Mouse (Mus musculus) CD8-positive naive resting alpha-beta T cell, adult 2 months (primary cell): ENCODE measurements around the gene Auh.

ENCODE experiments used
- DNase-seq, 2 experiments: peaks; one replicate each; pipeline ENCODE4 v3.0.0; 2022; ENCODE audit warnings: low read depth in 2 of 2, low spot score in 2 of 2

The Auh gene

GRCm38 (mm10) chr13:52924457-52924856, 5.0 kb downstream of the Auh start:
- no peak for DNase-seq

DNA sequence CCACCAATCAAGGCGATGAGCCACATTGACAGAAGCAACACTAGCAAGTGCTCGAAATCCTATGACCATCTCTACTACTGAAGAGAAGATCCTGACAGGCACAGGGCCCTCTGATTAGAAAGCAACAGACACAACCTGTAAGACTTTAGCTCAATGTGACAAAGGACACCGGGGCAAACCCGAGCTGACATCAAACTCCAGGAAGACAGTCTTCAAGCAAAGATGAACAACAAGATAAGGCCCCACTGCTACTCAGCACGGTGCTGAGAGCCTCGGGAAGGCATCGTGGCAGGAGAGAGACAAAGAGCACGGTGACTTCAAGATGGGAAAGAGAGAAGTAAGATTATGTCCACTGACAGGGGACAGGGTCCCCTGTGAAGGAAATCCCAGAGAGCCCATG, 7.5 kb downstream of the Auh start:
- no peak for DNase-seq

DNA sequence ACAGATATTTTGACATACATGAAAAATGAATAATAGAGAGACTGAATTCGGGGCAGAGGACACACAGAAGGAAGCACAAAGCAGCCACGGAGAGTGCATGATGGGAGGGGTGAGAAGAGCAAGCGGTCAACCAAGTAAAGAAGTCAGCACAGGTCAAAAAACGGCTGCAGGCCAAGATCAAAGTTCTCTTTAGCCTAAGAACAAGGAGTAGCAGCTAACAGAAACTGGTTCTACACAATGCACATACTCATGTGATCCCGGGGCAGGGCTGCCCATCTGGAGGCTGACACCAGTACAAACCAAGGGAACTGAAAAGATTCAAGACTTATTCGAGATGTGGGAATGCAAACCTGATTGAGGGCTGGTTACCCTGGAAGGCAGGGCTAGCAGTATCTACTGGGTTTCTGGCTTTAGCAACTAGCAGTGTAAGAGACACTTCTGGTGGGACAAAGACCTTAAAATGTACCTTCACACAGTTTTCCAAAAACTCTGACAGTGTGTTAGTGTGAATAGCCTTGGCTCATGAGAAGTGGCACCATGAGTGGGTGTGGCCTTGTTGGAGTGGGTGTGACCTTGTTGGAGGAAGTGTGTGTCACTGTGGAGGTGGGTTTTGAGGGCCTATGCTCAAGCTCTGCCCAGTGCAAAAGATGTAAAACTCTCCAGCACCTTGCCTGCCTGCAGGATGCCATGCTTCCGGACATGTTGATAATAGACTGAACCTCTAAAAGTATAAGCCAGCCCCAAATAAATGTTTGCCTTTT, 8.2 kb downstream of the Auh start:
- no peak for DNase-seq

GRCm38 (mm10) chr13:52919790-52920352, 9.6 kb downstream of the Auh start:
- no peak for DNase-seq

DNA sequence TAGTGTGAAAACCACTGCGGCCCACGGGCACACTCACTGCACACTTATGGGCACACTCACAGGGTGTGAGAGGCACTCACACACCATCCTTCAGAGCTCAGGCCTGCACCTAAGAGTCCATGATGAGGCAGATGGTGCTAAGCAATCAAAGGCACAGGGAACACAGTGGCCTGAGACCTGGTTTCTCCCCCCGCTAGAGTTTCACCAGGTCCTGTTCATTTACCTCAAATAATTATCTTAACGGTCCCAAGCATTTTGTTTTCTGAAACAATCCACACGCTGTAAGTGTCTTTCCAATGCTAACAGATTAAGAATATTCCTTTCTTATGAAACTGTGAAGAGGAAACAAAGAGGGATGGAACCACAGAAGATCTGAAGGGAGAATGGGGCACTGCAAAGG, 11.1 kb downstream of the Auh start:
- DNase-seq, result no peak

DNA sequence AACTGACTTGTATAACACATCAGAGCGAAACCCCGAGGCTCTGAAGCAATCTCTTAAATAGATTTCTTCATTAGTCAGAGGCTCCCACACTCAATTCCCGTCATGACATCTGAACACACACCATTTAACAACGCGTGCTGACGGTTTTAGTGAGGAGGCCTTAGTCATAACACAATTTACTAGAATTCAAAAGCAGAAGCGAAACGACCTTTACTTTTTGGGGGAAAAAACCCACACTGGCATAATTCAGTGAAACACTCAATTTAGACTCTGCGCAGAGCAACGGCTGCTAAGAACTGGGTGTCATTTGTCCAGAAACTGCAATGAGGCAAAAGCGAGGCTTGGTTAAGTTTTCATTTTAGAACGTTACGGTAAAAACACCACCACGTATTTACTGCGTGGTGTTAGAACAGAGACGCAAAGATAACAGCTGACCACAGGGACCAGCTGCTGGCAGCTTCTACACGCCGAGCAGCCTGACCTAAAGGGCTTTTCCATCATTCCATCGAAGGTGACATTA, 14.8 kb downstream of the Auh start:
- no peak for DNase-seq

DNA sequence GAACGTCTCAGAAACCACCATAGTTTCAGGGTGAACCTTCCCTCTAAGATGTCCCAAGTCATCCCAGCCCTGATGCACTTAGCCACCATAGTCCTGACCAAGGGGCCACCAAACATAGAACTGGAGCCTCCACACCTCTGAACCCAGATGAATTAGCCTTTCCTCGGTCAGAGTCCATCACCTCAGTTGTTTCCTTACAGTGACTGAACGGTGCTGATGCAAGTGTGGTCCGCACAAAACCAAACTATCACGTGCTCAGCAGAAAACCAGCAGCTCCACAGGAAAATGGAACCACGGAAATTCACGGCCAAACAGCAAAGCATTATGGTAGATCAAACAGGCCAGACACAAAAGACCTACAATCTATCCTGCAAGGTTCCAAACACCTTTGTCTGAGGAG, 15.6 kb downstream of the Auh start:
- DNase-seq, result no peak

GRCm38 (mm10) chr13:52912495-52912894, 17.0 kb downstream of the Auh start:
- no peak for DNase-seq

GRCm38 (mm10) chr13:52911259-52911658, 18.2 kb downstream of the Auh start:
- no peak for DNase-seq

GRCm38 (mm10) chr13:52906296-52906695, 23.2 kb downstream of the Auh start:
- no peak for DNase-seq

DNA sequence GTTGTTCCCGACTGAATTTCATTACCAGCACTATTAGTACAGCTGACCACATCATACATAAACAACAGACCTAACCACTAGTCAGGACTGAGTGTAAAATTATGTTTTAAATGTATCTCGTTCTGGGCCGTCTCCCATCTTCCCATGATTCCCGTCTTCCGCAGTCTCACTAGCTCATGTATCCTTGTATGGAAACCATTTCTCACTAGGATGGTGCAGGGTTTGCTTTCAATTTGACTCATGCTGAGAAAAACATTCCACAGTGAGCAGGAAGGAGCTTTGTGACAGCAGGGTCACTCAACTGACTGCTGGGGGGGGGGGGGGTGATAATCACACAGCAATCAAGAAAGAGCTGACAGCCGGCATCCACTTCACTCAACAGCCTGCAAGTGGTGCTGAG, 25.3 kb downstream of the Auh start:
- no peak for DNase-seq

DNA sequence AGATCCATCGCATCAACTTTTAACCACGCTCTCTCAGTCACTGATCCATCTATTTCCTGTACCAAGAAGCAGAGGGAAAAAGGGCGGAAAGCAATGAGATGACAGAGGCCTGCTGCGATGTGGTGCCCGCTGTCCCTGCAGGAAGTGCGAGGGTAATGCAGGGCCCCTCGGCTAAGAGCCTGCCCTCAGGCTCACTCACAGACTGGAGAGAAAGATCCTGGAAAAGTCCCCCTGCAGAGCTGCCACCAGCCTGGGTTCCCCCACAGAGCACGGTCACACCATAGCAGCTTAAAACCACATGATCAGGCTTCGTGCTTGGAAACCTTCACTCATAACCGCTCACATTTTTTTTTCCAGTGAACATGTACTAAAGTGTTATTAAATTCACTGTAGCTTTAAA, 25.7 kb downstream of the Auh start:
- DNase-seq, result no peak

- DNase-seq, result no peak
Observed at GRCm38 (mm10) chr13:52902517-52902916, 27.0 kb downstream of the Auh start.

DNA sequence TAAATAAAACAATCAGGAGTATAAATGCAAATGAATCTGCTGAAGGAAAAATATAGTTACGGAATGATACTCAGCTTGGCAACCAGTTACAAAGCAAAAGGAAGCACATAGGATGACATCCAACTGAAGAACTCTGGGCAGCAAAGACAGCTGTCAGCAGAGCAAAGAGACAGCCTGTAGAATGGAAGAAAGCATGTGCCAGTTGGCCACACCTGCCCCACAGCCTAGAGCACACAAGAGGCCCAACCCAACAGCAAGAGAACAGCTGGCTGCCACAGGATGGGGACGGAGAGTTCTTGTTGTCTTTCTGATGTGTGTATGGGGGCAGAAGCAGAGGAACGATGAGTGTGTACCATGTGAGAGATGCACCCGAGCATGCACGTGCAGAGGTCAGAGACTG, 29.8 kb downstream of the Auh start:
- DNase-seq, result no peak

GRCm38 (mm10) chr13:52897806-52898205, 31.7 kb downstream of the Auh start:
- DNase-seq, result no peak

DNA sequence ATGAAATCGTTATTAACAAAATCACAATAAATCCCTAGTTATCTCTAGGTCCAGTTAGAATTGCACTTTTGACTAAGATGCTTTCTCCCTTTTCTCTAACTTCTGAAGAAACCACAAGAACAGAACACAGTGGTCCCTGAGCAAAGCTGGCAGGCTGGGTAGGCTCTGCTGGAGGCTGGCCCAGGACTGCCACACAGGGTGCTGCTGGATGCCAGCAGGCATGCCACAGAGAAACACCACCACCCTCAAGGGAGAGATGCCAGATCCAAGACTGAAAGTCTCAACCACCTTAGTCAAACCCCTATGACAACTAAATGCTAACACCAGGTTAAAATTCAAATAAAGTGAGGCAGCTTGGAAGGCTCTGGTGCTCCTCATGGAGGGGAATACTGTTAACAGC, 36.7 kb downstream of the Auh start:
- DNase-seq, result no peak

GRCm38 (mm10) chr13:52892065-52892503, 37.4 kb downstream of the Auh start:
- no peak for DNase-seq

DNA sequence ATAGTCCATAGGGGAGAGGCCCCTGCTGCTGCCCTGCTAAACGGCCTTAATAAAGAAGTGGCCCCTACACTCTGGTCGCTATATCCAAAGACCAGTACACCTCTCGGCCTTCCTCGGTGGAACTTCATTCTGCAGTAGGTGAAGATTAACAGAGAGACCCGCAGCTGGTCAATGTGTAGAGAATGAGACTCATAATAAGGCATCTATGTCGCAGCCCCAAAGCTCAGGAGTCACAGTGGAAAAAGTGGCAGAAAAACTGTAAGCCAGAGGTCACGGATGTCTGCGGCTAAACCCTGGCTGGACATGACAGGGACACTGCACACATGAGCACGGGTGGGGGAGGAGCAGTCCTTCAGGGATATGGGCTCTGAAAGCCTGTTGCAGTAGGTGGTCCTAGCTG, 39.2 kb downstream of the Auh start:
- no peak for DNase-seq

DNA sequence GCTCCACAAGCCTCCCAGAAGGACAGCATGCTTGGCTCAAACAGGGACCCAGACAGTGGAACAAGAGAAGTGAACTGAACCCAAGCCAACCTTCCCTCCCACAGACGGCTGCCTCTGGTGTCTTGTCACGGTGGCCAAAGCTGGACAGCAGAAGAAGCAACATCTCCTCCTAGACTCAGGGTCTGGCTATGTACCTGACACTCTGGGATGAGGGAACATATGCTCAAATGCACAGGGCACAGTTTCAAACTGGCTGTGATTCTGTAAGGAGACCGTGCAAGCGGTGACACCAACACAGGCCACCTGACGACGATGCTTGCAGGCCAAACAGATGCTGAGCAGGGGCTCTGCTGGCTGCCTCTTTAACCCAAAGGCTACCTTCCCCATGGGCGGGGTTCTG, 42.7 kb downstream of the Auh start:
- DNase-seq, result no peak

GRCm38 (mm10) chr13:52883960-52884326, 45.5 kb downstream of the Auh start:
- no peak for DNase-seq

- DNase-seq, result no peak
Observed at GRCm38 (mm10) chr13:52883084-52883959, 46.2 kb downstream of the Auh start.

GRCm38 (mm10) chr13:52880386-52880785, 49.1 kb downstream of the Auh start:
- no peak for DNase-seq
